Mouse (Mus musculus) mouse trophoblast stem cell (cell line): ENCODE data around the gene Pnmt.

Experiments used
- in situ Hi-C, 2 experiments: fragments of 300-500 bp; cut with MseI, MboI; formaldehyde crosslinking; loops; 2 replicates in 1 of 2; 3 replicates in 1 of 2; pipeline ENCODE4 v1.15.1; 2025

Gene Pnmt

DNA sequence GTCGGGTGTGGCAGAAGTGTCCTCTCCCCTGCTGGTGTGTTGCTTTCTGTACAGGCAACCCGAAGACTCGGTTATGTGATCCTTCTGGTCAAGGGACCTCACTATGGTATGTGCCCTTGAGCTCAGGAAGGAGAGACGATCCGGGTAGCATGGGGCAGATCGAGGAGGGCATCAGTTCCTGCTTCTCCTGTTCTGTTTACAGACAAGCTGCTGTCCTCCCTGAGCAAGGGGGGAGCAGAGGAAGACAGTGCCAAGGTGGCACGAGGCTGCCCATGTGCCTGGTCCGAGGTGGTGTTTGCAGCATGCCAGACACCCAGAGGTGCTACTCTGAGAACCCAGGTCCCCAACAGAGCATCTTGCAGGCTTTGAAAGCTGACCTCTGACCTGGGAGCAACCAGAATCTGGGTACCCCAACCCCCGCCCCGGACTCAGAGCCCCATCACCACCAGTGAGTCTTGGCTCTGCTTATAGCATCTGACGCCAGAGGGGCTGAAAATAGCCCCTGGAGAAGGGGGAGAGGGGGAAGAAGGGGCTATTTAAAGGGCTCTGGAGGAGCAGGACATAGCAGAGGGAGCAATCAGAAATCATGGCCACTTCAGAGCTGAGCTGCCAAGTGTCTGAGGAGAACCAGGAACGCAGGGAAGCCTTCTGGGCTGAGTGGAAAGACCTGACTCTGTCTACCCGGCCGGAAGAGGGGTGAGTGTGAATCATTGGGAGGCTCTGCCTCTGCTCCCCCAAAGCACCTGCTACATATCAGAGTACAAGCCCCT lies 2.8 kb upstream of the Pnmt start, which contains the start of gene Tcap:
TSS of gene Tcap (plus strand) at position 551 of the 770 bp plus-strand sequence.
- in situ Hi-C loops: no loop called here

DNA sequence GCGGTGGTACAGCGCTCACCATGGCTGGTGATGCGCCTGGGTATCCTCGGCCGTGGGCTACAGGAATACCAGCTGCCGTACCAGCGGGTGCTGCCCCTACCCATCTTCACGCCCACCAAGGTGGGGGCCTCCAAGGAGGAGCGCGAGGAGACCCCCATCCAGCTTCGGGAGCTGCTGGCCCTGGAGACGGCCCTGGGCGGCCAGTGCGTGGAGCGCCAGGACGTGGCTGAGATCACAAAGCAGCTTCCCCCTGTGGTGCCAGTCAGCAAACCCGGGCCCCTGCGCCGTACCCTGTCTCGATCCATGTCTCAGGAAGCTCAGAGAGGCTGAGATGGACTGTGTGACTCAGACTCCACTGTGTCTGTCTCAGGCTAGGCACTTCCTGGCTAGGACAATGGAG lies 2.0 kb upstream of the Pnmt start:
- in situ Hi-C loops: no loop called here

DNA sequence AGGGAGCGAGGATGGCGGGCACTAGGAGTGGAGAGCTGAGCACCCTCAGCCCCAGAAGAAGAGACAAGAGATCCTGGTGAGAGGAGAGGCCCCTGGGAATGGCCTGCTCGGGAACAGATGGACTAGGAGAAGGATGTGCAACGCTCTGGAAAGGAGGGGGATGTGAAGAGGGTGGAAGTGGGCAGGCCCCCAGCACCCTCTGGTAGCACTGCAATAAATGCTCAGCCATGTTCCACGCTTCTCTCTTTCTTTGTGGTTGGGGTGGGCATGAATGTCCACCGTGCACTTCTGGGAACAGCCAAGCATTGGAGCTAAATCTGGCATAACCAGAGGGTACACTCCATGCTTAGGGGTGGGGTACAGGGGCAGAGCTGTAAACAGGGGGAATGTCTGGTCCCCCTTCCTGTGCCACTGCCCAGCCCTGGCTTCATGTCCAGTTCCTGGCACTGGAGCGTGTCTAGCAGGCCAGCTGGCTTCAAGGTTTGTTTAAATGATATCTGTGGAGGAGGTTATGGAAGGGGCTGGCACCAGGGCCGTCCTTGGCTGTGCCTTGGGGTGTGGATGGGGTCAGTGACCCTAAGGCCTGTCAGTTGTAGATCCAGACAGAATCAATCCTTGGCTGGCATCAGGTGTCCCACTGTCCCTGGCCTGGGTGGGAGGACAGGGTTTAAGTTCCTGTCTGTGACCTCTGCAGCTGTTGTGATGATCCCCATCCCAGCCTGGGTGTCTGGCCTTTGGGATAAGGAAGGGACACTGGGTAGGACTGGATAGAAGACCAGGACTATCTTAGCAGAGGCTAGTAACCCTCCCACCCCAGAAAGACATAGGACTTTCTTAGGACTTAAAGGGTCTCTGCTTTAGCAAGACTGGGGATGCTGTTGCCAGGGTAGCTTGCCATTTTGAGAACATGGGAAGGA lies 1.3 kb upstream of the Pnmt start:
- in situ Hi-C loops: no loop called here

DNA sequence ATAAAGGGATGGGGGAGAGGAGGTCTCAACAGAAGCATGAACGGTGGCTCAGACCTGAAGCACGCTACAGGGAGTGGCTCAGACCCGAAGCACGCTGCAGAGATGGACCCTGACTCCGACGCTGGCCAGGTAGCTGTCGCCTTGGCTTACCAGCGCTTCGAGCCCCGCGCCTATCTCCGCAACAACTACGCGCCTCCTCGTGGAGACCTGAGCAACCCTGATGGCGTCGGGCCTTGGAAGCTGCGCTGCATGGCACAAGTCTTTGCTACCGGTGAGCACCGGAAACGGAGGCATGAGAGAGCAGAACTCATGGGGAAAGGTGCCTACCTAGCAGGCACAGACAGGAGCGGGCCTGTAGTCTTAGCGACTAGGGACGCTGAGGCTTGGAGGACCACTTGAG lies 346 bp downstream of the Pnmt start:
- in situ Hi-C loops: no loop called here

DNA sequence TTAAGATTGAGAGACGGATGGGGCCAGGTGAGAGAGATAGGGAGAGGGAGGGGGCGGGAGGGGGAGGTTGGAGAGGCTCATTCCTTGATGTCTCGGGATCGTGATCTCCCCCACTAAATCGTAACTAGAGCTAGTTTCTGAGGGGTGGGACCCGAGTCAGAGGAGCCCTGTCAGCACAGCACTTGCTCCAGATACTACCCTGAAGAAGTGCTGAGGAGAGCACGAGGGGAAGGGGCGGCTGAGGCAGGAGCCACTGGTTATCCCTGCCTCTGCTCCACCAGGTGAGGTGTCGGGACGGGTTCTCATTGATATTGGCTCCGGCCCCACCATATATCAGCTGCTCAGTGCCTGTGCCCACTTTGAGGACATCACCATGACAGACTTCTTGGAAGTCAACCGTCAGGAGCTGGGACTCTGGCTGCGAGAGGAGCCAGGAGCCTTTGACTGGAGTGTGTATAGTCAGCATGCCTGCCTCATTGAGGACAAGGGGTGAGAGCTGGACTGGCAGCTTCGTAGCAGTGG lies 867 bp downstream of the Pnmt start:
- in situ Hi-C loops: no loop called here

DNA sequence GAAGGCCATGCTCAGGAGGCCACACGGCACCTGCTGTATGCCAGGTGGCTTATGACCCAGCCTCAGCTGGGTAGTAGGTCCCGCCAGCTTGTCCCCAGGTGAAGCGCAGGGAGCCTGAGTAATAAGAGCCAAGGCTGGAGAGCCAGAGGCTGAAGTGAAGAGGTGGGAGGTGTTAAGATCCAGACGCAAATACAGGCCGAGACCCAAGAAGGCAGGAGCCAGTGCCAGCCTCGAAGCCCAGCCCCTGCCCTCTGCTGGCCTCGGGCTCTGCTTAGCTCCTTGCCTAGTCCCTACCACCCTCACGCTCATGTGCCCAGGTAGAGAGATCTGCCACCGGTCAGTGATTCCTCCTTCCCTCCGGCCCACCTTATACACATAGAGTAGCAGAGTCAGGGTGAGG lies 2.0 kb downstream of the Pnmt start:
- in situ Hi-C loops: no loop called here

DNA sequence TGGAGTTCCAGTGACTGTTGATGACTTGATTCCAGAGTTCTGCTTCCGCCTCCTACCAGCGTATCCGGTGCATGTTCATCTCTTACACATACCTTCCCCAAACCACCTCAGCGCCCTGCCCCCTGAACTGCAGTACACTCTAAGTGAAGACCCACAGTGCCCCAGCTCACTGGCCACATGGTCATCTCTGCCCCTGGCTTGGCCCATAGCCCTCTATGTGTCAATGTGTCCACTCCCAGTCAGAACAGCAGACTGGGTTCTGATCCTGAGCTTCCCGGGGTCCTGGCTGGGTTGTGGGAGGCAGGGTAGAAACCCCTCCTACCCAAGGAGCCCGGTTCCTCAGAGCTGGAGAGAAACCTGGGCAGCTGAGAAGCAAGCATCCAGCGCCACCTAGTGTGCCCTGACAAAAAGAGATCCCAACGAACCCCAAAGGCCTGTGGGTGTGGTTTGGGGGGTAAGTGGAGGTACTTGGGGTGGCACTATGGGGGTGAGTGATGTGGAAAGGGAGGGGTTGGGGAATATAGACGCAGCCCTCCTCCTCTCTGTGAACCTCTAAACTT lies 3.1 kb downstream of the Pnmt start:
- in situ Hi-C loops: no loop called here

DNA sequence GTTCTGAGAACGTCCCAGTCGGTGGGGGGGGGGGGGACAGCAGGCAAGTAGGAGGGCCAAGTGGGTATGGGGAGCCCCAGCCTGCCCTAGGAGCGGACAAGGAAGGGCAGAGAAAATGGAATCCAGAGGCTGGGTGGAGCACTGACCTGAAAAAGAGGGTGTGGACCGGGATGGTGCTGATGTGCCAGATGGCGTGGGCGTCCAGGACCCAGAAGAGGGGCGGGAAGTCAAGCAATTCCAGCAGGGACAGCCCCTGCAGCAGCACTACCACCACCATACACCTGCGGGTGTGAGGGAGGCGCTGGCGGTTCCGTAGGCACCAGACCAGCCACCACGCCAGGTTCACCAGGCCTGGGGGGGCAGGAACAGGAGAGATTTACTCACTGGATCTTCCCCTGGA lies 3.9 kb downstream of the Pnmt start:
- in situ Hi-C loops: no loop called here

DNA sequence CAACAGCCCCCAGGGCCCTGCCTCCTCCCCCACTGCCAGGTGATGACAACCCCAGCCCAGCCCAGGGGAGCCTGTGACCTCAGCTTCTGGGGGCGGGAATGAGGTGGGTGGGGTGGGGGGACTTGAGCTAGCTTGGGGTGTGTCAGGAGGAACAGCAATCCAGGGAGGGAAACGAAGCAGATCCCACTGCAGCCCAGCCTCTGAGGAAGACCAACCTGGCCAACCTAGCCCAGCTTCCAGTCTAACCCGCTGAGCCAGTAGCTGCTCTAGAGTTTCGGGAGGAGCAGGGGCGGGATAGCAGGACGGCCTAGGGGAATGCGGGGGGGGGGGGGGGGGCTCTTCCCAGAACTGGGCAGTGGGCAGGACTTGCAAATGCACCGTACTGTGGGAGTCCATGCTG lies 5.8 kb downstream of the Pnmt start:
- in situ Hi-C loops: no loop called here

DNA sequence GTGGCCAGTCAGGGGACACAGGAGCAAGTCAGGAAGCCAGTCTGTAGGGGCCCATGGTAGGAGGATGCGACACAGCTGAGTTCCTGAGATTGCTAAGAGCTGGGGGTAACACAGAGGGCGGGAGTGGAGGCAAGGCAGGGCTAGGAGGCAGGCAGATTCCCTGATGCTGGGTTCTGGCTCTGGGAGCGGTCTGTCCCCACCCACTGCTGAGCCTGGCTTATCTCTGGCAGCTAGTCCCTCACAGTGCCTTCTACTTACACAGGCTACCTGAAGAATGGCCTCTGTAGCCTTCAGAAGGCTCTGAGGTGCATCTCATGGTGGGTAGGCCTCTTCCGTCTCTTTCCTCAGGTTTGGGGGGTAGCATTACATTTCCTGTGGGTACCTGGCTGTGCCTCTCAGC lies 6.4 kb downstream of the Pnmt start:
- in situ Hi-C loops: no loop called here

DNA sequence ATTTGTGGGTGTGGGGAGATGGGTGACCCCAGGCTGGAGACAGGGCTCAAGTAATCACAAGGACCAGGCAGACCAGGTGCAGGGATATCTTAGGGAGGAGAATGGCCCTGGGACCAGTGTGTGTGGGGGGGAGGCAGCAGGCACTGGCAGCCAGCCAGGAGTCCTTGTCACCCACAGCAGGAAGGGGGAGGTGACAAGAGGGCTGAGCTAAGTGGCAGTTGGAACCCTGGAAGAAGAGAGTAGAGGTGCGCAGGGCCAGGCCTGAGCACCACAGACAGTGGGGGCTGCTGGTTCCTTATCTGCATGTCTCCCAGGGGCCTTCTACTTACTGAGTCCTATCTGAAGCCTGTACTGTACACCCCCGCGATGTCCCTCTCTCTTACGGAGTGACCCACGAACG lies 7.1 kb downstream of the Pnmt start:
- in situ Hi-C loops: no loop called here

DNA sequence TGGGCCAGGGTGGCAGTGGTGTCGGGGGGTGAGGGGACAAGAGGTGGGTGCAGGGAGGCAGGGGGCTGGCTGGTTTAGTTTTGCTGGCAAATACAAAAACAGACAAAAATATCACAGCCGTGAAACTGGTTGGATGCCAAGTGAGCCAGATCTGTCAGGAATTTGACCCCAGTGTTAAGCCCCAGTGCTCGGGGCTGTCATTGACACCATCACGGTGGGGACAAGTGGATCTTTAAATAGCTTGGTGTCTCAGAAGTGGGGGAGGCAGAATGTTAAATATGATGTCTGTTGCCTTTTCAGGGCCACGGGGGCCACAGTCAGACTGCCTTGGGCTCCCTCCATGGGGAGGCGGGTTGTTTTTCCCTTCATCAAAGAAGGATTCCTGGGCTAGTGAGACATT lies 8.1 kb downstream of the Pnmt start:
- in situ Hi-C loops: no loop called here

DNA sequence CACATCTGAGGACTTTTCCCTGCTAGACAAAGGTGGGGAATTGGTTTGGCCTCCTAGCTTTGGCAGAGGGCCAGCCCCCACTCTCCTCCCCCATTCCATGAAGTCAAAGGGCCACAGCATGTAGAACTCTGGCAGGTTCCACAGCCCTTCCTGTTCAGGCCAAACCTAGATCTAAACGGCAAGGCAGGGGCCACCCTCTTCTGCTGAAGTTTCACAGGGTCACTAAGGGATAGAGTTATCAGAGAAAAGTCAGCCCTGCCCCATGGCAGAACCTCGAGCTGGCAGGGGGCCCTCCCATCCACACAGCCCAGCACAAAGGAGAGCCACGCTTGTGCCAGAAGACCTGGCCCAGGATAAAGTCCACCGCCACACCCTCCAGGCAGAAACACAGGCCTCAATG lies 8.8 kb downstream of the Pnmt start:
- in situ Hi-C loops: no loop called here

DNA sequence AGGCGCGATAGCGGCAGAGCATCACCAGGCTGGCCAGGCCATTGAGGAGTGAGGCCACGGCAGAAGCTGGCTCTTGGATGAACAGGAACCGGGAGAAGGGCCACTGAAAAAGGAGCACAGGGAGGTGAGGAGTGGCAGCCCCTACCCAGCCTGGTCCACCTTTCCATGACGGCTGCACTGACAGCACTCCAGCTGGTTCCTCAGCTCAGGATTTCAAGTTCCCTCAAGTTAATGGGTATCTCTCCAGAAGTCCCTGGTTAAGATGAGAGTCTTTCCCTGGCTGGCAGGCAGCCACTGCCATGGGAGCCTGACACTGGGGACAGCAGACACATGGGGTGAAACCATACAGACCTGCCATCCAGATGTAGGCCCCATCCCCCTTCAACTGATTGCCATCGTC lies 11.7 kb downstream of the Pnmt start:
- in situ Hi-C loops: no loop called here

DNA sequence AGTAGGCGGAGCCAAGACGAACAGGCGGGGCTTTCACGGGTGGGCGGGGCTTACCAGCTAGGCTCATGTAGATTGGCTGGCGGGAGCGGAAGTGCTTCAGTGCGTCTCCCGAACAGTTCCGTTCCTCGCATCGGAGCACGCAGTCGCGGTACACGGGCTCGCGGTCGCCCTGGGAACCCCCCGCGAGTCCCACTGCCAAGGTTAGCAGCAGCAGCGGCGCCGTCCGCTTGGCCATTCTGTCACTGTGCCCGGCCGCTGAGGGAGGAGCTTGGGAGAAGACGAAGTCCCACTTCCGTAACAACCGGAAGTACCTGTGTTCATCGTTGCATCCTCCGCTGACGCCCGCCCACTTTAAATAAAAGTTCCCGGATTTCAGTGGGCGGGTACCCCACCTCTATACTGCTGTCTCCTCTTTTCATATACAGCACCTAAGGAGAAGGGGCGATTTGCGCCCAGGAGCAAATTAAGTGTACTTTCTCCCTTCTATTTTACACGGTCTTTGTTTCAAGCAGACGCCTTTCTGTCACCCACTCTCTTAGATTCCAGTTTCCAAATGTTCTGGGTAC lies 14.0 kb downstream of the Pnmt start, which contains the start of gene Pgap3:
TSS of gene Pgap3 (minus strand) at position 330 of the 566 bp plus-strand sequence.
- in situ Hi-C loops: no loop called here

DNA sequence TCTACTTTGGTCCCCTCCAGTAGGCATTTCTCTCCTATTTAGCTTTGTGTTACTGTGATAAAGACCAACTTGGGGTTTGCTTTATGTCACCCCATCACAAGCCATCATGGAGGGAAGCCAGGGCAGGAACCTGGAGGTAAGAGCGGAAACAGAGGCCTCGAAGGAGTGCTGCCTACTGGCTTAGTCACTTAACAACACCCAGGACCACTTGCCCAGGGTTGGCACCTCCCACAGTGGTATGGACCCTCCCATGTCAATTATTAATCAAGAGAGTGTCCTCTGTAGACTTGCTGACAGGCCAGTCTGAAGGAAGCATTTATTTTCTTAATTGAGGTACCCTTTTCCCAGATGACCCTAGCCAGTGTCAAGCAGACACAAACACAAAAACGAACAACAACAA lies 14.6 kb downstream of the Pnmt start:
- in situ Hi-C loops: no loop called here

DNA sequence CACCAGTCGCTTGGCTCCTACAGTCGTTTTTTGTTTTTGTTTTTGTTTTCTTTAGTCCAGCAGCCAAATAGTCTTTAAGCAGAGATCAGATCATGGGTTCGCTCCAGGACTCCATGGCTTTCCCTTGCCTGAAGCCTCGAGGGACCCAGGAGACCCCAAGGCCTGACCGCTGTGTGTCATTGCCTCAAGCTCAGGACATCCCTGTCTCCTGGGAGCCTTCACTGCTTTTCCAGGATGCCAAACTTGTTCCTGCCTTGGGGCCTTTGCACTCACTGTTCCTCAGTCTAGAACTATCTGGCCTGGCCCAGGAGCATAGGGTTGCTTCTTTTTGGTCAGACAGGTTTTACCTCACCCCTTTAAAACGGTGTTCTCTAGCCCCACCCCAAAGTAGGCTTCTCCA lies 20.4 kb downstream of the Pnmt start:
- in situ Hi-C loops: no loop called here

DNA sequence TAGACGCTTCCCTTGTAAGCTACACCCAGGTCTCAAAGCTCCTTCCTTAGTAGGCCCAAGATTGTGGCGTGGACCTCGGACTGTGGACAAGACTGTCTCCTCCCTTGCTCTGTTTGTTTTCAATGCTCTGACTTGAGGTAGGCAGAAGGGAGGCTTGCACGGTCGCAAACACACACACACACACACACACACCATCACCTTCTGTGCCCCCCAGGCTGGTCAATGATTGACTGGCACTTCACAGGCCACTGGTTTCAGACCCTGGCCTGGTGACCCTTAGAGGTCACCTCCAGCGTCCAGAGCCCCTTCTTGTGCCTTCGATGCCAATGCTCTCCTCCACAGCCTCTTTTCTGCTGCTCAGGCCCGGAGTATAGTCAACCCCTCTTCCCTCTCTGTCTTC lies 22.6 kb downstream of the Pnmt start:
- in situ Hi-C loops: no loop called here

DNA sequence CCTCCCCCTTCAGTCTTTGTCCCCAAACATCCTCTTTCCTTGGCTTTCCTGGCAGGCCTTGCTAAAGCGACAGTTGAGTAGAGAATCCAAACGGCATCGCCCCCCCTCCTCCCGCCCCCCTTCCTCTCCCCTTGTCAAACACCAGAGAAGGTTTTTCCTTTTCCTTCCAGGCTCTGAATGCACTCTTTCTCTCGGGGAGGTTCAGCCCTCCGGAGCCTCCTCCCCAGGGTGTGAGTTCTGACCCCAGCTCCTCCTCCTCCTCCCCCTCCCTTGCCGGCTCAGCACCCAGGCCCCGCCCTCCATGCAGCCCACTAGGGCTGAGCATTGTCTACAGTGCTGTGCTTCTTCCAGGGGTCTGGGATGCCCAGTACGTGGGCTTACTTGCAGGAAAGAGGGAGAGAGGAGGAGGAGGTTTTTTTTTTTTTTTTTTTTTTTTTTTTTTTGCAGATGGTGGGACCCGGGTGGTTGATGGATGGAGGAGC lies 23.1 kb downstream of the Pnmt start:
- in situ Hi-C loops: no loop called here

DNA sequence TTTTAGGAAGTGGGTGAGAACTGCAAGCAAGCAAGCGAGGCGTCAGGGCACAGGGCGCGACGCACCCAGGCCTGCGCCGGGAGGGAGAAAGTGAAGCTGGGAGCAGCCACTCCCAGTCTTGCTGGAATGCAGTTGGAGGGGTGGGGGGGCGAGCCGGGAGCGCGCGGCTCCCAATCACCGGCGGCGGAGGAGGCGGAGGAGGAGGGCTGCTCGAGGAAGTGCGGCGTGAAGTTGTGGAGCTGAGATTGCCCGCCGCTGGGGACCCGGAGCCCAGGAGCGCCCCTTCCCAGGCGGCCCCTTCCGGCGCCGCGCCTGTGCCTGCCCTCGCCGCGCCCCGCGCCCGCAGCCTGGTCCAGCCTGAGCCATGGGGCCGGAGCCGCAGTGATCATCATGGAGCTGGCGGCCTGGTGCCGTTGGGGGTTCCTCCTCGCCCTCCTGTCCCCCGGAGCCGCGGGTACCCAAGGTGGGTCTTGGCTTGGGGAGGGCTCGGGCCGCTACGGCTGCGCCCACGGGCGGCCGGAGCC lies 26.1 kb downstream of the Pnmt start, which contains the start of gene Erbb2:
TSS of gene Erbb2 (plus strand) at position 198 of the 524 bp plus-strand sequence.
- in situ Hi-C loops: no loop called here

DNA sequence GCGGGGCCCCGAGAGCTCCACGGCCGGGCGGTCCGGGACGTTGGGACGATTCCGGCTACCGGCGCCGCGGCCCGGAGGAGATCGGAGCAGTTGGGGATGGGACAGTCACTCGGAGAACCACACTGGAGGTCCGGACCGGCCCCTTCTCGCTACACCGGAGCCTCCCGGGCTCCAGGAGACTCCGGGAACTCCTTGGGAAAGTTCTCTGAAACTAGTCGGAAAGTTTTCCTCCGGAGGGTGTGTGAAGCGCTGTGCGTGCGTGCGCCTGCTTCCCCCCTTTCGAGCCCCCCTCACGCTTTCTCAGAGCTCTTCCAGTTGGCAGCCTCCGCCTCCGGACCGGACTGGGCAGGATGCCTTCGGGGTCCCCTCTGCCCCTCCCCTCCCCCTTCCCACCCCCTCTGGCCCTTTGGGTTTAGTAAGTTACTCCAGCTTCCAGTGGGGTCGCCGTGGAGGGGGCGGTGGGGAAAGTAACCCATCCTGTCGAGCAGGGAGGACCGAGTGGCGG lies 26.6 kb downstream of the Pnmt start:
- in situ Hi-C loops: no loop called here
